ENCODE assay signal across 11 mouse cellular contexts in genomic region chr6:114199200-114199845, GRCm38 (mm10).
DNase-seq lines count a peak whose midpoint lies in the region; ATAC-seq lines count a peak whose summit lies in the region.
"Had no signal": no experiment of that assay in that cellular context is flagged by ENCODE, and none has a peak within 500 bp of the region (broad histone marks: within the 10 kb centered on the region; RNA-seq: fewer than 3 reads in every experiment).

No protein-coding gene starts in this region.

- no peak for ATAC-seq in hindbrain, embryonic 15.5 days (ENCODE audit: low FRiP score, low read depth)
- ATAC-seq in hindbrain, embryonic 14.5 days (ENCODE audit: low FRiP score), result no peak
- ATAC-seq: forebrain, embryonic 15.5 days had no signal

- WGBS in hindbrain, embryonic 15.5 days, result 52% methylated on average over 9 of the region's 9 CpGs
- WGBS in hindbrain, embryonic 14.5 days, result 48% methylated on average over 9 of the region's 9 CpGs

- H3K27me3 ChIP-seq in hindbrain, embryonic 15.5 days, result peaks cover 3% of the 10 kb centered on the region; the same call in 1 of the 2 replicates
- H3K27me3 ChIP-seq in hindbrain, embryonic 14.5 days (ENCODE audit: control insufficient read depth, insufficient read depth, low read length), result 0 out of 2 replicates have a peak, but pooled peaks cover 3% of the 10 kb centered on the region
- H3K27me3 ChIP-seq: forebrain, embryonic 15.5 days had no signal

- H3K4me2 ChIP-seq in hindbrain, embryonic 15.5 days, result no peak overlapping the region
- H3K4me2 ChIP-seq in hindbrain, embryonic 14.5 days (replicated peaks), result no peak overlapping the region
- H3K4me2 ChIP-seq: forebrain, embryonic 15.5 days; heart, embryonic 13.5 days had no signal

- H3K27ac ChIP-seq in hindbrain, embryonic 15.5 days (replicated peaks), result 0 out of 2 replicates have a peak overlapping the region, but pooled peaks have one; percentile 4
- H3K27ac ChIP-seq in hindbrain, embryonic 14.5 days, result no peak overlapping the region
- H3K27ac ChIP-seq: forebrain, embryonic 15.5 days; heart, embryonic 13.5 days had no signal

- no peak for DNase-seq in hindbrain, embryonic 14.5 days (ENCODE audit: low spot score)
- DNase-seq in right cerebral cortex, adult 18-20 months, result peak; percentile 15
- DNase-seq in right cerebral cortex, postnatal 25 days, result no peak
- DNase-seq in ZHBTc4 (ENCODE audit: low read depth, low spot score), result peak; percentile 19
- DNase-seq in retina, embryonic 14.5 days (ENCODE audit: low spot score), result peak; percentile 73
- DNase-seq in ovary, postnatal 10 days (ENCODE audit: low spot score), result no peak
- DNase-seq in gastrocnemius, adult 18-20 months (ENCODE audit: low spot score), result no peak
- DNase-seq: cerebellum, adult 11 months had no signal

- no peaks in the 10 kb centered on the region for H3K36me3 ChIP-seq in hindbrain, embryonic 15.5 days
- no peaks in the 10 kb centered on the region for H3K36me3 ChIP-seq in hindbrain, embryonic 14.5 days (replicated peaks; ENCODE audit: control insufficient read depth, insufficient read depth)
- H3K36me3 ChIP-seq: forebrain, embryonic 15.5 days; heart, embryonic 13.5 days had no signal

- no peak overlapping the region for H3K4me3 ChIP-seq in hindbrain, embryonic 15.5 days
- H3K4me3 ChIP-seq in hindbrain, embryonic 14.5 days (replicated peaks; ENCODE audit: low read length), result no peak overlapping the region
- H3K4me3 ChIP-seq: forebrain, embryonic 15.5 days; heart, embryonic 13.5 days had no signal

- no peaks in the 10 kb centered on the region for H3K4me1 ChIP-seq in hindbrain, embryonic 15.5 days (replicated peaks)
- H3K4me1 ChIP-seq in hindbrain, embryonic 14.5 days (replicated peaks; ENCODE audit: control insufficient read depth, insufficient read depth, low read length), result no peaks in the 10 kb centered on the region
- H3K4me1 ChIP-seq: forebrain, embryonic 15.5 days; heart, embryonic 13.5 days had no signal

- no peak overlapping the region for H3K9ac ChIP-seq in hindbrain, embryonic 15.5 days
- H3K9ac ChIP-seq in hindbrain, embryonic 14.5 days, result no peak overlapping the region
- H3K9ac ChIP-seq: forebrain, embryonic 15.5 days; heart, embryonic 13.5 days had no signal

- no peaks in the 10 kb centered on the region for H3K9me3 ChIP-seq in hindbrain, embryonic 15.5 days
- H3K9me3 ChIP-seq in hindbrain, embryonic 14.5 days (ENCODE audit: control insufficient read depth, low read length), result no peaks in the 10 kb centered on the region
- H3K9me3 ChIP-seq: forebrain, embryonic 15.5 days; heart, embryonic 13.5 days had no signal

Comparison
In these comparisons a context has a peak if more than half of its experiments do, and no peak if none do; other contexts are left out.
1. DNase-seq: peak in right cerebral cortex, adult 18-20 months (single experiment), ZHBTc4 (single experiment) and retina, embryonic 14.5 days (single experiment); none in hindbrain, embryonic 14.5 days (single experiment), right cerebral cortex, postnatal 25 days (single experiment), ovary, postnatal 10 days (single experiment) and gastrocnemius, adult 18-20 months (single experiment).